Mouse (Mus musculus) heart, adult 8-10 months (tissue): Measurements from ENCODE around the gene Foxr1. TPM values are rescaled to one million over a fixed set of nuclear protein-coding genes. Genes with fewer than 3 reads are reported as not detected.
"Not testable (repeated sequence)": the region's sequence is repeated elsewhere in the genome, so short reads cannot be mapped to it uniquely, and the experiment has no call there.

Experiments
- DNase-seq: peaks from one replicate; pipeline ENCODE4 v3.0.0; 2022; ENCODE audit warnings: low spot score
- total RNA-seq, 4 experiments: library from RNA; stranded (reverse); gene quantifications; 2 replicates each; pipeline ENCODE4 v1.2.4; 2022

Gene Foxr1
- total RNA-seq, 4 experiments from 2014 or later, result not detected

GRCm38 (mm10) chr9:44417156-44417891 lies 23.6 kb downstream of the Foxr1 start:
- DNase-seq, result no peak

GRCm38 (mm10) chr9:44412781-44413180 lies 28.2 kb downstream of the Foxr1 start:
- DNase-seq, result no peak

GRCm38 (mm10) chr9:44412306-44412705 lies 28.6 kb downstream of the Foxr1 start:
- no peak for DNase-seq

GRCm38 (mm10) chr9:44411601-44412130 lies 29.3 kb downstream of the Foxr1 start:
- DNase-seq, result no peak

- DNase-seq, result no peak
These were observed 30.1 kb downstream of the Foxr1 start for GRCm38 (mm10) chr9:44410647-44411336.

- not testable (repeated sequence) for DNase-seq
These were observed 32.2 kb downstream of the Foxr1 start for GRCm38 (mm10) chr9:44408693-44409092.

GRCm38 (mm10) chr9:44407752-44408097 lies 33.2 kb downstream of the Foxr1 start:
- DNase-seq, result no peak

GRCm38 (mm10) chr9:44406906-44407751 lies 33.8 kb downstream of the Foxr1 start, which contains the start of the genes Rps25 and Trappc4:
Gene Rps25, plus strand, starts transcription at chr9:44407139.
Gene Trappc4, minus strand, starts transcription at chr9:44407600.
- peak; percentile 95 for DNase-seq

GRCm38 (mm10) chr9:44405011-44405410 lies 35.9 kb downstream of the Foxr1 start:
- DNase-seq, result no peak

- DNase-seq, result peak; percentile 68
These were observed 39.9 kb downstream of the Foxr1 start for GRCm38 (mm10) chr9:44401081-44401480.

GRCm38 (mm10) chr9:44399795-44400114 lies 41.2 kb downstream of the Foxr1 start:
- DNase-seq, result no peak

- no peak for DNase-seq
These were observed 41.7 kb downstream of the Foxr1 start for GRCm38 (mm10) chr9:44399114-44399794.

GRCm38 (mm10) chr9:44398551-44398950 lies 42.4 kb downstream of the Foxr1 start:
- DNase-seq, result no peak

GRCm38 (mm10) chr9:44398087-44398486 lies 42.8 kb downstream of the Foxr1 start:
- no peak for DNase-seq

- peak; percentile 95 for DNase-seq
These were observed 44.1 kb downstream of the Foxr1 start, which contains the start of gene Slc37a4 for GRCm38 (mm10) chr9:44396684-44397411. Gene Slc37a4, plus strand, starts transcription at chr9:44396852.

GRCm38 (mm10) chr9:44391466-44391865 lies 49.5 kb downstream of the Foxr1 start:
- peak; percentile 72 for DNase-seq

- no peak for DNase-seq
These were observed 51.7 kb downstream of the Foxr1 start for GRCm38 (mm10) chr9:44389273-44389672.

GRCm38 (mm10) chr9:44387221-44387620 lies 53.7 kb downstream of the Foxr1 start:
- DNase-seq, result no peak

GRCm38 (mm10) chr9:44384596-44384995 lies 56.3 kb downstream of the Foxr1 start:
- DNase-seq, result no peak
